Mouse (Mus musculus) testis, adult 2 months (tissue): ENCODE data around the gene Prdx2.

Experiments used
- CTCF ChIP-seq: fragments of 200-500 bp; IDR thresholded peaks from 2 replicates; pipeline ENCODE4 v1.5.1; 2012; ENCODE audit warnings: low read depth, mild to moderate bottlenecking, inconsistent platforms, low read length, moderate library complexity; ENCODE audit not compliant: control insufficient read depth, insufficient read depth, insufficient replicate concordance
- POLR2A ChIP-seq: fragments of 200-500 bp; IDR thresholded peaks from 2 replicates; pipeline ENCODE4 v1.6.1; 2012; ENCODE audit warnings: low read depth, mild to moderate bottlenecking, inconsistent platforms, low read length, moderate library complexity; ENCODE audit not compliant: control insufficient read depth

- TF ChIP-seq CTCF (no peak), POLR2A (no peak)
These were observed 31.5 kb upstream of the Prdx2 start for GRCm38 (mm10) chr8:84937620-84938485.
